Mouse (Mus musculus): ENCODE results near the gene Smyd5.

The Smyd5 gene

GRCm38 (mm10) chr6:85491606-85492005 lies 59.8 kb downstream of the Smyd5 start:
- DNase-seq (ENCODE audit: low read depth), result no peak
